Mouse (Mus musculus) gastrocnemius, postnatal 4 days (tissue): ENCODE measurements around the gene Ndufa11. TPM values are rescaled to one million over a fixed set of nuclear protein-coding genes. Genes with fewer than 3 reads are reported as not detected.

Experiments used
- DNase-seq, 2 experiments: peaks; one replicate each; pipeline ENCODE4 v3.0.0; 2021 to 2022; ENCODE audit warnings: low spot score in 2 of 2, mixed read lengths in 2 of 2
- long read RNA-seq, 2 experiments: library from polyadenylated mRNA; stranded (forward); transcript quantifications; one replicate each; pipeline ENCODE4 v2.0.0; 2021
- total RNA-seq, 2 experiments: library from RNA; stranded (reverse); gene quantifications; 2 replicates each; pipeline ENCODE4 v1.2.3; 2021

Gene Ndufa11
- 100 to 1,000 TPM; 358 to 365 TPM for total RNA-seq
- long read RNA-seq, experiment 1, transcript Ndufa11-201 (4 exons, 545 nt), result major isoform, 159 of 191 reads
- long read RNA-seq, experiment 1, transcript Ndufa11-204 (4 exons, 493 nt), result minor isoform, 17 of 191 reads
- long read RNA-seq, experiment 1, partial matches to known transcripts, result 1 of 191 reads
- long read RNA-seq, experiment 1, other reads (novel, unspliced or antisense), result 12 of 191 reads
- long read RNA-seq, experiment 2, transcript Ndufa11-201 (4 exons, 545 nt), result major isoform, 162 of 177 reads
- long read RNA-seq, experiment 2, transcript Ndufa11-204 (4 exons, 493 nt), result minor isoform, 8 of 177 reads
- long read RNA-seq, experiment 2, partial matches to known transcripts, result 2 of 177 reads
- long read RNA-seq, experiment 2, other reads (novel, unspliced or antisense), result 4 of 177 reads

- peak; percentile 93 to 98 for DNase-seq
Measured at GRCm38 (mm10) chr17:56717363-56718058, at the start of gene Ndufa11, which contains the start of gene Vmac. Gene Ndufa11 (plus strand): TSS chr17:56717767. Gene Vmac (minus strand): TSS chr17:56718022.

- peak; percentile 73 to 85 for DNase-seq
Measured at GRCm38 (mm10) chr17:56668384-56669144, 49.0 kb upstream of the Ndufa11 start.

- no peak for DNase-seq
Measured at GRCm38 (mm10) chr17:56669766-56670165, 47.8 kb upstream of the Ndufa11 start.

- DNase-seq, result peak; percentile 99 to 100
Measured at GRCm38 (mm10) chr17:56672941-56673646, 44.5 kb upstream of the Ndufa11 start, which contains the start of gene Ranbp3. Gene Ranbp3 (plus strand): TSS chr17:56673294.

- peak in 1 of 2 experiments; percentile 47 for DNase-seq
Measured at GRCm38 (mm10) chr17:56673647-56674416, 43.7 kb upstream of the Ndufa11 start.

- no peak for DNase-seq
Measured at GRCm38 (mm10) chr17:56681791-56682190, 35.8 kb upstream of the Ndufa11 start.

- DNase-seq, result no peak
Measured at GRCm38 (mm10) chr17:56682880-56683279, 34.7 kb upstream of the Ndufa11 start.

GRCm38 (mm10) chr17:56683546-56684140, 33.9 kb upstream of the Ndufa11 start:
- no peak for DNase-seq

GRCm38 (mm10) chr17:56684649-56685048, 32.9 kb upstream of the Ndufa11 start:
- no peak for DNase-seq

GRCm38 (mm10) chr17:56686801-56687200, 30.8 kb upstream of the Ndufa11 start:
- no peak for DNase-seq

- DNase-seq, result no peak
Measured at GRCm38 (mm10) chr17:56688045-56688444, 29.5 kb upstream of the Ndufa11 start.

GRCm38 (mm10) chr17:56688689-56689088, 28.9 kb upstream of the Ndufa11 start:
- DNase-seq, result no peak

- no peak for DNase-seq
Measured at GRCm38 (mm10) chr17:56693395-56693794, 24.2 kb upstream of the Ndufa11 start.

- peak in 1 of 2 experiments; percentile 62 for DNase-seq
Measured at GRCm38 (mm10) chr17:56693851-56694310, 23.7 kb upstream of the Ndufa11 start.

GRCm38 (mm10) chr17:56700451-56700850, 17.1 kb upstream of the Ndufa11 start:
- no peak for DNase-seq

GRCm38 (mm10) chr17:56703038-56703437, 14.5 kb upstream of the Ndufa11 start:
- DNase-seq, result no peak

GRCm38 (mm10) chr17:56706515-56706914, 11.1 kb upstream of the Ndufa11 start:
- DNase-seq, result no peak

- no peak for DNase-seq
Measured at GRCm38 (mm10) chr17:56708692-56709091, 8.9 kb upstream of the Ndufa11 start.

- no peak for DNase-seq
Measured at GRCm38 (mm10) chr17:56709708-56710107, 7.9 kb upstream of the Ndufa11 start.
